Comparison of ENCODE assay signal across 21 mouse cellular contexts in the genomic region with DNA sequence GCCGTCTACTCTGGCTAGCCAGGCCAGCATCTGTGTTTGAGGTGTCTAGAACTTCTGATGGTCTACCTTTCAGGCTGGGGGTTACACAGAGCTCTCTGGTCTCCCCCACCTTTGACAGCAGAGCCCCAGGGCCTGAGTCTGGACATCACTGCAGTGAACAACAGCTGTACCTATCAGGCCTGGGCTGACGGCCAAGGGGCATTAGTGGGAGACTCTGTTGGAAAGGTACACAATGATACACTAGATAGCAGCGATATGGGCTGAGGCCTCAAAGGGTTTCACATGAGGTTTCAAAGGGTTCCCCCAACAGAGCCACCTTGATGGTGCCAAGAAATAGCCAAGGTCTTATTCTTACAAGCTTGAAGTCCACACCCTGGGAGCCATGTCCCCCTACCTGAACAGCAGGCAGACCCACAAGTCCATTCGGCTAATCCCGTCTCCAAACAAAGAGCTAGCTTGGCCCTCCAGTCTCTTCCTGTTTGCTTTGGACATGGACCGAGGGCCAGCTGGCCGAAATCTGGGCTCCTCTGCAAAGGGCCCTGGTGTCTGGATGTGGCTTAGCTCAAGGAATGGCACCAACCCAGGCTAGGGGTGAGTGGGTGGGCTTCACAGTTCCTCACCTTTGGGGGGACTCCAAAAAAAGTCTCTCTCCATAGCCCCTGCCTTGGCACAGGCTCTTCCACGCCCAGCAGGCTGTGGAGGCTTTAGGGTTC. TPM values are rescaled to one million over a fixed set of nuclear protein-coding genes. Genes with fewer than 3 reads are reported as not detected.
DNase-seq lines count a peak whose midpoint lies in the region; ATAC-seq lines count a peak whose summit lies in the region.
"Had no signal": no experiment of that assay in that cellular context is flagged by ENCODE, and none has a peak within 500 bp of the region (broad histone marks: within the 10 kb centered on the region; RNA-seq: fewer than 3 reads in every experiment).

No protein-coding gene starts in this region.

- DNase-seq in liver: peak; percentile 27
- DNase-seq in liver, embryonic 11.5 days (ENCODE audit: low spot score): no peak
- DNase-seq in heart, adult 8-10 months (ENCODE audit: low spot score): peak; percentile 47
- DNase-seq in heart, postnatal 36 days: peak; percentile 58 to 62
- no peak for DNase-seq in layer of hippocampus, adult 11-12 months (ENCODE audit: low spot score)
- no peak for DNase-seq in right cerebral cortex, adult 2 months (ENCODE audit: low spot score in 2 of 2)
- DNase-seq: adrenal gland, postnatal 14 days; B cell, adult 2 months; cerebellum, postnatal 25 days; gastrocnemius, postnatal 25 days; spleen, adult 18-20 months; thymus, adult 18-20 months had no signal

- peaks cover 21% of the 10 kb centered on the region for H3K27me3 ChIP-seq in liver, embryonic 11.5 days (replicated peaks; ENCODE audit: control insufficient read depth, insufficient read depth, low read length)

- no peak overlapping the region for H3K4me3 ChIP-seq in liver, embryonic 11.5 days (ENCODE audit: low read depth, low read length)
- H3K4me3 ChIP-seq in macrophage (ENCODE audit: inconsistent target): peak overlapping the region; percentile 73; the same call in 1 of the 2 replicates
- H3K4me3 ChIP-seq: embryonic facial prominence, embryonic 10.5 days; hindbrain, embryonic 13.5 days; kidney, embryonic 15.5 days; limb, embryonic 10.5 days; myocyte had no signal

- peaks cover 4% of the 10 kb centered on the region for H3K4me1 ChIP-seq in liver, embryonic 11.5 days (replicated peaks; ENCODE audit: control insufficient read depth, insufficient read depth, low read length)

- intact Hi-C loops in heart, postnatal 36 days (cut with DNase I): no loop called here

- no peak overlapping the region for H3K4me2 ChIP-seq in liver, embryonic 11.5 days
- H3K4me2 ChIP-seq: hindbrain, embryonic 13.5 days; kidney, embryonic 15.5 days; midbrain, embryonic 11.5 days had no signal

- no peak for ATAC-seq in liver, embryonic 11.5 days (replicated peaks; ENCODE audit: low FRiP score)
- ATAC-seq in monocyte, adult 5-6 weeks (replicated peaks; ENCODE audit: insufficient number of reproducible peaks, low FRiP score, low TSS enrichment, poor library complexity, severe bottlenecking): no peak
- ATAC-seq: lung, postnatal 0 days had no signal

- no peak overlapping the region for H3K9ac ChIP-seq in liver, embryonic 11.5 days (ENCODE audit: low read depth, low read length)
- H3K9ac ChIP-seq: hindbrain, embryonic 13.5 days; kidney, embryonic 15.5 days had no signal

- peaks cover 76% of the 10 kb centered on the region for H3K79me2 ChIP-seq in macrophage (ENCODE audit: inconsistent target)

- H3K36me3 ChIP-seq in liver, embryonic 11.5 days (ENCODE audit: control insufficient read depth, insufficient read depth, low read length): no peaks in the 10 kb centered on the region
- H3K36me3 ChIP-seq in macrophage (ENCODE audit: inconsistent target): peaks cover 51% of the 10 kb centered on the region
- H3K36me3 ChIP-seq: embryonic facial prominence, embryonic 10.5 days; hindbrain, embryonic 13.5 days had no signal

- 72% methylated on average over 8 of the region's 8 CpGs for WGBS in liver, embryonic 11.5 days
- WGBS in macrophage (ENCODE audit: missing documents): 96% methylated on average over 8 of the region's 8 CpGs

- no peaks in the 10 kb centered on the region for H3K9me3 ChIP-seq in liver, embryonic 11.5 days (ENCODE audit: control insufficient read depth, low read length)
- H3K9me3 ChIP-seq: embryonic facial prominence, embryonic 10.5 days; hindbrain, embryonic 13.5 days; kidney, embryonic 15.5 days; limb, embryonic 10.5 days had no signal

- no peak overlapping the region for H3K27ac ChIP-seq in liver, embryonic 11.5 days (ENCODE audit: low read depth, low read length)
- 0 out of 2 replicates have a peak overlapping the region, but pooled peaks have one; percentile 80 for H3K27ac ChIP-seq in macrophage
- H3K27ac ChIP-seq: embryonic facial prominence, embryonic 10.5 days; hindbrain, embryonic 13.5 days; limb, embryonic 10.5 days had no signal

RNA-seq across cellular contexts. Expression of gene Anpep, which starts 16.6 kb away (rescaled TPM):
- 24.2 and 28.5 TPM in 2 replicates for polyA plus RNA-seq in liver, embryonic 11.5 days (2014; fragmentation: Nextera tagmentation; extraction: Ambion mirVana)
- 10 to 100 TPM in 3 of 4 experiments, 1 to 10 TPM in 1; 9.2 to 16.4 (median 10.3) TPM for total RNA-seq in heart, adult 8-10 months (2022)
- total RNA-seq in heart, postnatal 36 days (2021): 10 to 100 TPM; 12.0 to 14.5 TPM
- total RNA-seq in macrophage (2018; cell fraction: chromatin; rRNA removed): 100 to 1,000 TPM; 101 to 453 (median 231) TPM
- total RNA-seq in macrophage (2018; cell fraction: cytosol; rRNA removed): 1,000 to 10,000 TPM in 19 of 26 experiments, 100 to 1,000 TPM in 7; 684 to 2,171 (median 1,216) TPM
- total RNA-seq in macrophage (2018; cell fraction: nucleus; rRNA removed): 1,000 to 10,000 TPM in 21 of 26 experiments, 100 to 1,000 TPM in 5; 406 to 2,072 (median 1,304) TPM
- 640 to 2,077 TPM (median 1,213 TPM) in 3 replicates for polyA plus RNA-seq in macrophage (2018)
- 0.68 to 0.75 TPM in 2 of 3 replicates, not detected in the other for total RNA-seq in monocyte, adult 5-6 weeks (2017)

RNA-seq across cellular contexts. Expression of gene Mesp2, which starts 33.7 kb away (rescaled TPM):
- 0.11 and 0.21 TPM in 2 replicates for polyA plus RNA-seq in liver, embryonic 11.5 days (2014; fragmentation: Nextera tagmentation; extraction: Ambion mirVana)
- total RNA-seq in heart, adult 8-10 months (2022): under 1 TPM in 3 of 4 experiments, not detected in 1; 0.22 to 0.23 (median 0.22) TPM
- total RNA-seq in heart, postnatal 36 days (2021): under 1 TPM in 1 of 2 experiments, not detected in 1; 0.14 TPM
- total RNA-seq in macrophage (2018; cell fraction: chromatin; rRNA removed): not detected
- under 1 TPM in 7 of 26 experiments, not detected in 19; 0.05 to 0.16 (median 0.10) TPM for total RNA-seq in macrophage (2018; cell fraction: cytosol; rRNA removed)
- total RNA-seq in macrophage (2018; cell fraction: nucleus; rRNA removed): not detected
- 0.12 TPM in 1 of 3 replicates, not detected in the others for polyA plus RNA-seq in macrophage (2018)
- not detected in 3 replicates for total RNA-seq in monocyte, adult 5-6 weeks (2017)
- total RNA-seq: gastrocnemius, postnatal 25 days had no signal
- polyA plus RNA-seq: myocyte had no signal

RNA-seq across cellular contexts. Expression of gene Mesp1, which starts 50.7 kb away (rescaled TPM):
- not detected in 2 replicates for polyA plus RNA-seq in liver, embryonic 11.5 days (2014; fragmentation: Nextera tagmentation; extraction: Ambion mirVana)
- total RNA-seq in heart, adult 8-10 months (2022): not detected
- total RNA-seq in heart, postnatal 36 days (2021): not detected
- total RNA-seq in macrophage (2018; cell fraction: chromatin; rRNA removed): not detected
- not detected for total RNA-seq in macrophage (2018; cell fraction: cytosol; rRNA removed)
- not detected for total RNA-seq in macrophage (2018; cell fraction: nucleus; rRNA removed)
- polyA plus RNA-seq in macrophage (2018): not detected in 3 replicates
- total RNA-seq in monocyte, adult 5-6 weeks (2017): not detected in 3 replicates
- total RNA-seq: adrenal gland, postnatal 14 days; gastrocnemius, postnatal 25 days had no signal
- polyA plus RNA-seq: hindbrain, embryonic 13.5 days; kidney, embryonic 15.5 days; limb, embryonic 10.5 days; midbrain, embryonic 11.5 days; myocyte had no signal

Comparison
In these comparisons a context has a peak if more than half of its experiments do, and no peak if none do; other contexts are left out.
1. DNase-seq: peak in liver (single experiment), heart, adult 8-10 months (single experiment) and heart, postnatal 36 days (2 of 2); none in liver, embryonic 11.5 days (single experiment), layer of hippocampus, adult 11-12 months (single experiment) and right cerebral cortex, adult 2 months (0 of 2).